Mouse (Mus musculus) brown adipose tissue, adult 24 weeks (tissue): ENCODE results near the gene Hfe. TPM values are rescaled to one million over a fixed set of nuclear protein-coding genes. Genes with fewer than 3 reads are reported as not detected.
"Not testable (repeated sequence)": the region's sequence is repeated elsewhere in the genome, so short reads cannot be mapped to it uniquely, and the experiment has no call there.

Source experiments
- H3K27ac ChIP-seq: fragments of 200-500 bp; replicated peaks from 2 replicates; pipeline ENCODE4 v1.5.1; 2012; ENCODE audit warnings: low read depth, mild to moderate bottlenecking, low read length
- H3K4me1 ChIP-seq: fragments of 200-500 bp; 2 replicates; pipeline ENCODE4 v1.6.1; 2012; ENCODE audit warnings: low read length, mixed read lengths; ENCODE audit not compliant: control insufficient read depth, insufficient read depth, insufficient read length
- H3K4me3 ChIP-seq: fragments of 200-500 bp; 2 replicates; pipeline ENCODE4 v1.5.1; 2012; ENCODE audit warnings: low read depth, mild to moderate bottlenecking, low read length, moderate library complexity; ENCODE audit not compliant: insufficient read depth
- polyA plus RNA-seq: library from polyadenylated mRNA; stranded (reverse); fragments of >200 nt; gene quantifications from 2 replicates; pipeline ENCODE4 v1.2.4, GENCODE M21; 2012; ENCODE audit not compliant: missing spikeins, insufficient read depth, insufficient read length

Hfe gene
- polyA plus RNA-seq, 1 experiment = 30.2 TPM

- Histone ChIP-seq H3K4me3 (peak overlapping the region; percentile 33; the same call in 1 of the 2 replicates), H3K4me1 (peaks cover 2% of the 10 kb centered on the region; the same call in 1 of the 2 replicates), H3K27ac (no peak overlapping the region)
Measured at GRCm38 (mm10) chr13:23747081-23747891, 36.6 kb upstream of the Hfe start.

GRCm38 (mm10) chr13:23746201-23747080, 35.8 kb upstream of the Hfe start, which contains the start of gene Hist1h2bb:
Hist1h2bb (plus strand) TSS chr13:23746734.
- H3K4me1 ChIP-seq = not testable (repeated sequence)
- peak within 1 kb of the TSS; percentile 54 for H3K4me3 ChIP-seq
- peak within 1 kb of the TSS; percentile 80 for H3K27ac ChIP-seq

GRCm38 (mm10) chr13:23745381-23746161, 34.9 kb upstream of the Hfe start, which contains the start of gene Hist1h3c:
Hist1h3c (minus strand) TSS chr13:23745602.
- Histone ChIP-seq H3K4me3 (peak within 1 kb of the TSS; percentile 54), H3K4me1 (no peaks in the 10 kb centered on the region), H3K27ac (peak within 1 kb of the TSS; percentile 80)

- peak overlapping the region; percentile 53; the same call in 1 of the 2 replicates for H3K4me3 ChIP-seq
- H3K27ac ChIP-seq = no peak overlapping the region
- no peaks in the 10 kb centered on the region for H3K4me1 ChIP-seq
Measured at GRCm38 (mm10) chr13:23744421-23745380, 34.0 kb upstream of the Hfe start.

GRCm38 (mm10) chr13:23743963-23744362, 33.3 kb upstream of the Hfe start:
- Histone ChIP-seq H3K4me1 (no peaks in the 10 kb centered on the region), H3K4me3 (no peak overlapping the region), H3K27ac (no peak overlapping the region)

- Histone ChIP-seq H3K4me3 (no peak overlapping the region), H3K27ac (no peak overlapping the region), H3K4me1 (no peaks in the 10 kb centered on the region)
Measured at GRCm38 (mm10) chr13:23743215-23743614, 32.6 kb upstream of the Hfe start.

GRCm38 (mm10) chr13:23742007-23742406, 31.4 kb upstream of the Hfe start:
- no peak overlapping the region for H3K27ac ChIP-seq
- H3K4me3 ChIP-seq = no peak overlapping the region

GRCm38 (mm10) chr13:23740910-23741309, 30.3 kb upstream of the Hfe start:
- Histone ChIP-seq H3K27ac (no peak overlapping the region), H3K4me3 (no peak overlapping the region), H3K4me1 (no peaks in the 10 kb centered on the region)

More at GRCm38 (mm10) chr13:23742007-23742406, 31.4 kb upstream of the Hfe start:
- H3K4me1 ChIP-seq = no peaks in the 10 kb centered on the region

GRCm38 (mm10) chr13:23740256-23740840, 29.7 kb upstream of the Hfe start:
- Histone ChIP-seq H3K4me1 (no peaks in the 10 kb centered on the region), H3K4me3 (peak overlapping the region; percentile 81), H3K27ac (peak overlapping the region; percentile 97)

GRCm38 (mm10) chr13:23739922-23740252, 29.2 kb upstream of the Hfe start:
- Histone ChIP-seq H3K4me1 (no peaks in the 10 kb centered on the region), H3K4me3 (peak overlapping the region; percentile 81), H3K27ac (peak overlapping the region; percentile 97)

- no peaks in the 10 kb centered on the region for H3K4me1 ChIP-seq
- peak overlapping the region; percentile 97 for H3K27ac ChIP-seq
- H3K4me3 ChIP-seq = peak overlapping the region; percentile 81
Measured at GRCm38 (mm10) chr13:23739069-23739921, 28.6 kb upstream of the Hfe start.

GRCm38 (mm10) chr13:23738677-23739068, 28.0 kb upstream of the Hfe start, which contains the start of gene Hist1h1c:
Hist1h1c (plus strand) TSS chr13:23738808.
- H3K4me3 ChIP-seq = peak within 1 kb of the TSS; percentile 81
- peak within 1 kb of the TSS; percentile 92 for H3K27ac ChIP-seq
- H3K4me1 ChIP-seq = no peaks in the 10 kb centered on the region

GRCm38 (mm10) chr13:23738041-23738440, 27.4 kb upstream of the Hfe start:
- H3K27ac ChIP-seq = peak overlapping the region; percentile 92
- H3K4me1 ChIP-seq = no peaks in the 10 kb centered on the region
- peak overlapping the region; percentile 81 for H3K4me3 ChIP-seq
